Mouse (Mus musculus) fibroblast of lung, adult 2 months (primary cell): ENCODE measurements at regions not wholly inside any gene's neighbourhood (a gene's known extent, or its start where the extent isn't known, plus 50 kb on each side); places are given as distances from the start of the nearest gene placed in this dataset.
A peak's percentile ranks its signal among the peaks of the same experiment; 100 is the strongest.

ENCODE experiments used
- DNase-seq: peaks from one replicate; pipeline ENCODE4 v3.0.0-alpha.2; 2011; ENCODE audit warnings: low read depth

DNA sequence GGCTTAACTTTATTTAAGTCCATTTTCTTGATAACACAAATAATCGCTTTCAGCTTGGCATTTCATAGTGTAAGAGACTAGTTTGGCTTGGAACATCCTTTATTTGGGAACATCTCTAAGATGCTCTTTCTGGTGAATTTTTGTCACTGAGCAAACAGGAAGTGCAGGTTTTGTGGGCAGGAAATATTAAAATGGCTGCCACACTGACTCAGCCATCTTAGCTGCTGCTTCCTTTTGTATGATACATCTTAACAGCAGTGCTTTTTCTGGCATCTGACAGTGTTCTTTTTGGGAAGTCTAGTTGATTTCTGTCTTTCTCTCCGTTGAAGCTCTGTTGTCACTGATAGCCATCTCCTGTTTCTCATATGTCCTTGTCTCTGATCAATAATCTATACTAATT lies 329.4 kb upstream of the Tet2 start:
- no peak for DNase-seq

DNA sequence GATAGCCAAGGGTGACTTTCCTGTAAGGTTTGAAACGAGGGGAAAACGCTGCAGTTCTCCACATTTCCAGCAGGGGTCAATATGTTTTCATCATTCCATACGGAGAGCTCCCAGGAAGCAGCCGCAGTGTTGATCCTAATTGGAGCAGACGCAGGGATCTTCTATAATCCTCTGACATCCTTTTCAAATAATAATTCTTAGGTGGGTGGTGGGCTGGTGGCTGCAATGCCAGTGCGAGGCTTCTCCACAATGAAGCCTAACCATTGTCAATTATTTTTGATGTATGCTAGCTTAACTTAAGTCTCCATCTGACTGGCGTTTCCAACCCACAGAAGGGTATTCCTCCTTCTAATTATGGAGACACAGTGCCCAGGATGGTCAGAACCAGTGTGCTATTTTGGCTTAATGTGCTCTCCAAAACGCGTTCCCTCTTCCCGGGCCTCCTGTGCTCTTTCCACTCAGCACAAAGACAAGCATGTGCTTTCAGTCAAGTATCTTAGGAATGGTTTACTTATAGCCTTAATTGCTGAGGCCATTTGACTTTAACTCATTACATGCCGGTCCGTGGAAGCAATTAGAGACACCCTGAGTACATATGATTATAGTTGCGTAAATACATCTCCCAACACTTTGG lies 331.6 kb upstream of the Tet2 start:
- peak; percentile 30 for DNase-seq

DNA sequence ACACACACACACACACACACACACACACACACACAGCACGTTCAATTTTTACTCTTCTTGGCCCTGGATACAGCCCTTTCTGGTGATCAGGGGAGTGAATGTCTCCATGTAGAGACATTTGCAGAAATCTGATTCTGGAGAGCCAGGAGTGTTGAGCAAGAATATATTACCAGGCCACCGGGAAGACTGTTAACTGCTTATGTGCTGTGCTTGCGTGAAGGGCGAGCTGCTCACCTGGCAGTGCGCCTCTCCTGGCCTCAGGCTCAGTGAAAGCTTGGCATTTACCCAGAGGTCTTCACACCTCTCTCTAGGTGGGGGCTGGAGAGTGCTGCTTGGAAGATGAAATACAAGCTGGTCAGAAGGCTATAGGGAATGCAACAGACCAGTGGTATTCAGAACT lies 332.4 kb upstream of the Tet2 start:
- no peak for DNase-seq

DNA sequence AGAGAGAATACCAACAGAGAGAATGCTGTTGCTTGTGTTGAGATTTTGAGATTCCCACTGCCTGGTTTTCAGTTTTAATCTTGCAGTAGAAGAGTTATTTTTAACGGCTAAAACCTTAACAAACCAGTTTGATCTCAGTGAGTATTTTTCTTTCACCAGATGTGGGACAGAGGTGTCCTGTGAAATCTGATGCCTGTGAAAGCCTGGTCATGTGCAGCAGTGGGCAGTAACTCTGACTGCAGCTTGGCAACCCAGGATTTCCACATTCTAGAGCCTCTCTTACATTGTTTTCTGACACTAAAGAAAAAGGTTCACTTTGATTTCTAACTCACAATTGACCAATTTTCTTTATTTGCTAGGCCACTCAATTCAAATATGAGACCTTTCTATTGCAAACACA lies 335.7 kb upstream of the Tet2 start:
- no peak for DNase-seq

DNA sequence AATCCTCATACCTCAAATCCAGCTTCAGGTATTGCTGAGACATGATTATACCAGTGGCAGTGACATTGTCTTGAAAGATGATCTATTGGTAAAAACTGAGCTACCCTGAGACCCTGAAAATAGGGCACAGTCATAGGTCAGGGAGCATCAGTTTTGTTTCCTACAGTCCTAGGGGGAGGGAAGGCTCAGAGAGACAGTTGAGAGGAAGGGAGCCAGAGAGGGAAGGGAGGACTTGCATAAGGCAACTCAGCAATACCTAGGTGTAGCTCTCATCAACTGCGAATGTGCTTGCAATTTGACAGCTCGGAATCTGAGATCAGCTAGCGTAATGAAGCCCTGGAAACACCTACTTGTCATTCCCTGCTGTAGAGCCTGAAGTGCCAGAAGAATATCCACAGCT lies 334.4 kb upstream of the Cxxc4 start:
- no peak for DNase-seq

DNA sequence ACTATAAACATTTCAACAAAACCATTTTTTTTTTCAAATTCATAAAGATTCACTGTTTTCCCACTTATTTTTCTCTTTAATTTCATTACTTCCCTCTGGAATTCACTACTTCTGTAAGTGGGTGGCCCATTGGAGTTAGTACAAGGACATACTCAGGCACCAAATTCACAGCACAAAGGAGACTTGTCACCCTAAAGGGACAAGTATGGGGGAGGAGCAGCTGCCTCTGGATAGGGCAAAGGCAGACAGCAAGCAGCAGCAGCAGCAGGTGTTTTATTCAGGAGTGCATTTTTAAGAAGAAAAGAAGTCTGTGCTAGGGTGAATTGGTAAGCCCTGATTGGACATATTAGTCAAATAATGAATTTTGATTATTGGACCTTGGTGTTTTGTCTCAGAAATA lies 314.1 kb upstream of the Cxxc4 start:
- DNase-seq, result no peak

DNA sequence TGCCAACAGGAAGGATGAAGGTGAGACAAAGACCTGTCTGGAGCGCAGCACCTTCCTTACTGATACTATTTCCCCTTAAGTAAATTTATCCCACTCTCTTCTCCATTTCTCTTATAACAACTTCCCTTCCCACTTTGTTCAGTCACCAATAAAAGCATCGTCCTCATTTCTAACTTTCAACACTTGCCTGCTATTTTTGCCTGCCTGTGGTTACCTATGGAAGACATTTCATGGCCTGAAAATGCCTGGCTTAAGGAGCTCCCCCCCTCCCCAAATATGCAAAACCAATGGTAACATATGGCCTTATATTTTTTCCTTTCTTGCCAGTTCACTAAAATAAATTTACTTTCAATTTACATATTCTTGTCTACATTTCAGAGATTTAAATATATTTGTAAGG lies 271.0 kb upstream of the Cxxc4 start:
- DNase-seq, result no peak

DNA sequence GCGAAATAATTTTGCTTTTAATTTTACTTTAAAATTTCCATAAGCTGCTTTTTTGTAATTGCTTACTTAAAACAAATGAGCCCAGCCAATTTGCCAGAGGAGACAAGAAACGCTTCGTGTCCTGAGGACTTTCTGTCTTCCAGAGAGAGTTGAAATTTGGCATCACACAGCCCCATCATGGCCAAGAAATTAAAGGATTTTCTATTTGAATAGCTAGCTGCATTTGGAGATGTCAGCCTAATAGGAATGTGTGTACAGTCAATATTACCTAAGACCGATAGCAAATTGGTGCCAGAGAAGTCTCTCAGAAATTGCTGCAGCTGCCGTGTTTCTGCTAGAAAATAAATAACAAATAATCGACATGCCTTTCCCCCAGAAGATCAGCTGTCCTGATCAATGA lies 268.1 kb upstream of the Cxxc4 start:
- DNase-seq, result no peak

DNA sequence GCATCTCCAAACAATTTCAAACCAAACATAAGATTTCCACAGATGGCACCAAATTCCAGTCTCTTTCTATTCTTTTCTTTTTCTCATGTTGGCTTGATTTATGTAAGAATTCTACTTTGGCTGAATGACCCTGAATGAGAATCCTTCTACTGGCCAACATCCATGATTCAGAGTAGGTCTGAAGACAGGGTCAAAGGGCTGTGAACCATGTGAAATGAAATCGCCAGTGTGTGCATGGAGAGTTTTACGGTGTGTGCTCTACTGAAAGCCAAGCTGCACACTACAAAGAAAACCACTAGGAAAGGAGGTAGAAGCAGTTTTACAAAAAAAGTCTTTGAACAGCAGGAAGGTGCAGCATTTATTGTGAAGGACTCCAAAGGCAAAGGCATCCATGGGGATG lies 263.5 kb upstream of the Cxxc4 start:
- DNase-seq, result no peak

DNA sequence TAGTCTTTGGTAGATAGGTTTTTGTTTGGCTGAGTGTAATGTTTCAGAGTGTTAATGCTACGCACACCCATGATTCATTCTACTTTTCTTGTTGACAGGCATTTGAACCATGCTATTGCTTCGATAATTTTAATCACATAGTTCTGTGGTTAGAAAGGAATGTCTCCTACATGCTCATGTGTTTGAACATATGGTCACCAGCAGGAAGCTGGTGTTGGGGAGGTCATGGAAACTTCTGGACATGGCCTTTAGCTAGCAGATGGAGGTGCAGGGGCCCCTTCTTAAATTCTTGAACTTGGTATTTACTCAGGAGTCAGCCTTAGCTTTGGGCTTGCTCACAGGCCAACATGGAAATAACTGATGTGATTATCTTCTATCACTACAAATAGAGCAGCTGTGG lies 248.6 kb upstream of the Cxxc4 start:
- no peak for DNase-seq

DNA sequence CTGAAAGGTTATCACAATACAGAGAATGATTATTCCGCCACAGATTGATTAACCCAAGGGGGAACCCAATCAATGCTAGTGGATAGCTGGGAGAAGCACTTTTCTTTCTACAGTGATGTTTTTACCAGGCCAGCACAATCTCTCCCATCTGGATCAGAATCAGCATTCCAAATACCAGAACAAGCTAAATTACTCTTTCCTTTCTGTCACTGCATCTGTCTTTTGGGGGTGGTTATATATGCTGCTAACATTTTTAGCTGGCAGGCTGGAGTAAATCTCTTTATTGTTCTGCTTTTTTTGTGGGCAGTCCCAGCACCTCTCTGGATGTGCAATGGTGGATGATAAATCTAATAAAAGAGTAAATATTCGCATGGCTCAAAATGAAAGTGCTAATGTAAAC lies 242.3 kb upstream of the Cxxc4 start:
- no peak for DNase-seq

DNA sequence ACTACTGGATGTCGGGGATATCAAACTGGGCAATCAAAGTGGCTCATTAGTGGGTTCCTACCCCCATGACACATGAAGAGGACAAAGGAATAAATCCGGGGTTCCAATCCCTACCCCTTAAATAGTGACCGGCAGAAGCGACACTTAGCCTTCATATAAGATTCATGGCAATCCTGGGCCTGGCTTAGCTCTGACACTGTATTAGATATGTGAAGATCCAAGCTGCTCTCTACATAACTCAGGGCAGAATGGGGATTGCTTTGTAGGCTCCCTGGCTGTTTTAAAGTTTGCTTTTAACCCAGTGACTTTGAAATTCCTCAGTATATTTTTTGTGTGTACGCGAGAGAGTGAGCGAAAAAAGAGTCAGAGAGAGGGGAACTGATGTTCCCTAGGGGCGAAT lies 236.3 kb upstream of the Cxxc4 start:
- no peak for DNase-seq

DNA sequence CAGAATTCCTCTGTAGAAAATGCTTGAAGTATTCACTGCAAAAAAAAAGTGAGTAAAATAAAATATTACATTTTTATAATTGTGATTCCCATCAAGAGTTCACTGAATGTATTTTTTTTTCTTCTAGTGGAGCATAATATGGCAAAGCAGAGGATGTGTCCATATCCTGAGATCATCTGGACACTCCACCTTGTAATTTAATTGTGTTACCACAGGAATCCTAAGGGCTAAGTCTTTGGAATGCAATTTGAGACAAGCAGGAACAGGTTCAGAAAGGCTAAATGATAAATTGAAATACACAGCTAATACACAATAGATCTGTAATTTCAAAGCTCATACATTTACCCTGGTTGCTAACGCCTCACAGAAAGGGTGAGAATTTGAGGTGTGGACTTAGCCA lies 235.7 kb upstream of the Cxxc4 start:
- no peak for DNase-seq

DNA sequence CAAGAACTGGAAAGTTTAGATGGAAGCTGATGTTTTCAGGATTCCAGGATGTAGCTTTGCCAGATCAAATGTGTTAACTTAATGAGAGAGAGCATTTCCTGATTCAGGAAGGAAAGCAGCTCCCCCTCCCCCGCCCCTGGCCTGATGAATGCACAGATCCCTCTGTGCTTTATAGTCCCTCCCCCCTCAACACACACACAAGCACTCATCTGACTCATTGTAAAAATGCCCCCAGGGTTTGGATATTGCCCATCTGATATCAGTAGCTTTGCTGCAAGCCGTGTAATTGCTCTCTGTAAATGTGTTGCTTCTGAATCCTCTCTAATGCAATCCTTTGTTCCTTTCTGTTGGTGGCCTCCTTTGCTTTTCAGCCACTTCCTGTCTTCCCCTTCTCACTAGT lies 221.5 kb upstream of the Cxxc4 start:
- no peak for DNase-seq

DNA sequence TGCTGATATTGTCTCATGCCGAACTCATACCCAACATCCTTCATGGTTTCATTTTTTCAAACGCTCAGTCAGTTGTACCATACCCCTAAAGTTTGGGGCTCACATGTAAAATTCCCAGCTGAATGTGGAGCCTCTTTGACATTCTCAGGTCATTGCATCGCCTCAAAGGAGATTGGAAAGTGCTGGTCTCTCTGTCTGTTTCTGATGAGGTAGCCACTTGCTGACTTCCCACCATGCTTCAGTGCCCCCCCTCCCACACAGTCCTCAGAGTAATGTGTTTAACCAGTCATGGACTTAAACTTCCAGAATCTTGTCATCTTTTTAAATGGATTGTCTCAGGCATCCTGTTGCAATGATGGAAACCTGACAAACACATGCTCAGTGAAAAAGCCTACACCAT lies 220.9 kb upstream of the Cxxc4 start:
- DNase-seq, result no peak

DNA sequence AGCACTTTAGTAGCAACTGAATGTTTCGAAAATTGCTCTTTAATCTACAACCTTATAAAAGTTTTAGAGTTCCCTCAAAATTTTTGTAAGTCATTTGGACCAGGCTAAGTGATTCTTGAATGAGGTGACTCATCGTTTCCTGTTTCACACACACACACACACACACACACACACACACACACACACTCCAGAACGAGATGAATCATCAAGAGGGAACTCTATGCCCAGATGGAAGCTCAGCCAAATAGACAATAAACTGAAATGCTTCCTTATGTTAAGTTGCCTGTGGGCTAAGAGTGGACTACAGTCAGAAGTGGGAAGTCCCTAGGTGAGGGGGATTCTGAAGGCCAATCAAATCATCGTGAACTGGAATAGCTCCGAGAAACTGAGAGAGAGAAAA lies 202.4 kb upstream of the Cxxc4 start:
- peak; percentile 49 for DNase-seq

DNA sequence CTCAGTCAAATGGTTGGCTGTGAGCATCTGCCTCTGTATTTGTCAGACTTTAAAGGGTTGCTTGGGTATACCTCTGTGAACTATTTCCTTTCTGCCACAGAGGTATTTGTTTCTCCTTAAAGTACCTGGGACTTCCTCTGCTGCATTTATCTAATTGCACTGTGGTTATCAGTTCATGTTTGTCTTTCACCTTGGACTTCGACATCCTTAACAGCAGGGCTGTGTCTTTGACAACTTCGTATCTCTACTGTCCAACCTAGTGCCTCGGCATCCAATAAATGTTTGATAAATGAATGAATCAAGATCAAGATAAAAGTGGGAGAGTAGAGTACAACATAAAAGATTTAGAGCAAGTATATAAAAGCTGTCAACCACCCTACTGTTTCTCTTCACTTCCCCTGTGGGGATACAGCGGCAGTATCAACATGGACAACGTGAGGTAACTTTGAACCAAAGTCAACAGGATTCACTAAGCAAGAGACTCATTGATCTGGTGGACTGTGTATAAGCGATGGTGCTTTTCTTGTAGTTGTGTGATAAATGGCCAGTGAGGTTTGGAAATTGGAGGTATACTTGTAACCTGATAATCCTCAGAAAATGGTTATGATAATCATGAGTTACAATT lies 199.9 kb upstream of the Cxxc4 start:
- no peak for DNase-seq

DNA sequence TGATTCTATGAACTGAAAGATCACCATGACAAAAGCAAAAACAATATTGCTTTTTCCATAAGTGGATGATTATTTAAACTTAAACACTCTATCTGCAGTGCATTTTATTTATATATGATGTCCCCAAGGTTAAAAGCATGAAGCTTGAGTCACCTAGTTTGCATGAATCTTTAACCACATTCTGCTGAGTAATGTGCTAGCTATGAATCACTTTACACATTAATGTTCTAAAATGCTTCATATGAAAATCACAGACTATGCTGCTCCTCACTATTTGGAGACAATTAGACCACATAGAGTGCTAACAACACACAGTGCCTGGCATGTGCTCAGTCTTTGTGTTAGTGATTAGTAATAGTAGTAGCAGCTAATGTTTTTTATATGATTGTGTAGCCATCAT lies 185.6 kb upstream of the Cxxc4 start:
- no peak for DNase-seq

DNA sequence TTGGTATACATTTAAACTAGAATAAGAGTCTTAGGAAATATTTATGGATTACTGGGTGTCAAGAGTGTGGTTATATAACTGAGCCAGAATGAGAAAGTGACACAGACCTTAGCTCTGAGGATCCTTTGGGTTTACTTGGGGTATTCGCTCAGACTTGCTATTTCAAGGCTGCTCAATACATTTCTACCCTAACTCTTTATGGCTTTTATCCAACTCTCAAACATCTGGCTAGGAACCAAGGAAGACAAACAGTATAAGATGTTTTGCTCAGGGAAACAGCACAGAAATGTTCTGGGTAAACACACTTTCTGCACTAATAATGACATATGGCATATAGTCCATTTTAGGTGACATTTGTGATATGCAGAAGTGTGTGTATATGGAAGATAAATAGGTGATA lies 153.8 kb upstream of the Cxxc4 start:
- DNase-seq, result no peak

DNA sequence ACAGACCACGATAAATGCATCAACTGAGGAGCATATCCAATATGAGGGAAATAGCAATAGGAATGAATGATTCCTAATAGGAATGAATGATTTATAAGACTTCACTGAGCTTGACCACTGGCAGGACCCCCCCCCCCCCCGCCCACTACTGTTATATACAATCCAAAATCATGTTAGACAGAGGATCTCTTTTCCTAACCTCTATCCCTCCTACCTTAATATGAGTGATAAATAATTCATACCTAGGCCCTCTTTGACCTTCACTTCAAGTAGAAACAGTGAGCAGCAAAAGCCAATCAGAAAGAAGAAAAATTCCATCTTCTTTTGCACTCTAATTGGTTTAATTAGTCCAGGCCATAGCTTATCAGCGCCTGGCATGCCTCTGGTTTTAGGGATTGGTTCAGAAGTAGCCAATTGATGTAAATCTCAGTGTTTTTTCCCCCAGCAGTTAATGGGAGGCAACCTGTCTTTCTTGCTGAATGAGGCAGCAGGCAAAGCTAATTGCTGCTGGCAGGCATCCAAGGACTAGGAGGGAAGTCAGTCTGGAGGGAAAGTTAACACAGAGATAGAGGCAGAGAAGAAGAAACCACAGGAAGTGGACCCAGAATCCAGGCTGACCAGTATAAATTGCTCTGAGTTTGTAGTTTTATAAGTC lies 136.7 kb upstream of the Cxxc4 start:
- no peak for DNase-seq

DNA sequence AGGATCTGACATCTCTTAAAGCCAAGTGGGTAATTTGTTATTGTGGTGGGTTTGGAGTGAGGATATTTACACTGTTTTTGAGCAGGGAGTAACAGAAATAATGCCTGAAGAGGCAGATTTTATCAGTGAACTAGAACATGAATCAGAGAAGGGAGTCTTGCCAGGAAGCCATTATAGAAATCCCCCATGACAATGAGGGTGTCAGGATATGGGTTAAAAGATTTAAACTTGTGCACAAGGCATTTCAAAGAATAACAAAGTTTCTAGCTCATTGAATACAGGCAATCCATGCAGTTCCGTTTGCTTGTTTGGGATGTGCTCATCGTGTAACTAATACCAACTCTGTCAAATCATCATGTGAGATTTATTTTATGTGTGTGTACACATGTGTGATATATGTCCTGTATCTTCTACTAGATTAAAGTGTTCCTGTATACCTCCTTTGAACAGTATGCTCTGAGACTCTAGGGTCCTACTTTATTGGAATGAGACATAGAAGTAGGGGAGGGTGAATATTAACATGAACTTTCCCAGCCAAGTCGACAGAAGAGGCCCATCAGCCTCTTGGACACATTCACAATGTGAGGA lies 134.0 kb upstream of the Cxxc4 start:
- no peak for DNase-seq

DNA sequence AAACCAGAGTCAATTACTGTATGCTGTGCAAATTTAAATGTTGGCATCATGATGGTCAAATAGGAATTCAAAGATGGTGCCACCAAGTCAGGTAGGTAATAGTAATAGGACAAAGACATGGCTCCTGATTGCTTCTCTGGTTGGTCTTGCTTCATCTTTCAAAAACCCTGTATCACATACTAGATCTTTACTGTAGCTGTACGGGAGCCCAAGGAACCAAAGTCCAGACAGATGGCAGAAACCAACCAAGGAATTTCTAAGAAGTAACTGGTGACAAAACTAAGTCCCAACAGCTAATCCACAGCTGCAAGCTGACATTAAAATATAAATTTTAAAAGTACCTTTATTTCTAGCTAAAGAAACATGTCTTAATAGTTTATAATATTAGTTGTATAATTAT lies 131.7 kb upstream of the Cxxc4 start:
- no peak for DNase-seq

DNA sequence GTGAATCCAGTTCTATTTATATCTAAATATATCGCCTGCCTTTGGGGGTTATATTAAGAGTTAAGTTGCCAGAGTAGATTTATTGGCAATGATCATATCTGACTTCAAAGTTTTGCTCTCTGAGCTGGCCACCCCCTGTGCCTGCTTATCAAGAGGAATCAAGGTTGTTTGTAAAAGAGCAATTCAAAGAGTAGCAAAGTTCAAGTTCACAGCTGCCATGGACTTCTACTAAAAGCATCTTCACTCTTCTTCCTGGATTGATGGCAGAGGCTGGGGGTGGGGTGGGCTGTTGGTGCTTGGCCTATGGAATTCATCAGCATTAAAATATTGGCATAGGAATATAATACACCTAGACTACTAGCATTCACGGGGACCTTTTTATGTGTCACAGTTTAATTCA lies 131.2 kb upstream of the Cxxc4 start:
- no peak for DNase-seq

DNA sequence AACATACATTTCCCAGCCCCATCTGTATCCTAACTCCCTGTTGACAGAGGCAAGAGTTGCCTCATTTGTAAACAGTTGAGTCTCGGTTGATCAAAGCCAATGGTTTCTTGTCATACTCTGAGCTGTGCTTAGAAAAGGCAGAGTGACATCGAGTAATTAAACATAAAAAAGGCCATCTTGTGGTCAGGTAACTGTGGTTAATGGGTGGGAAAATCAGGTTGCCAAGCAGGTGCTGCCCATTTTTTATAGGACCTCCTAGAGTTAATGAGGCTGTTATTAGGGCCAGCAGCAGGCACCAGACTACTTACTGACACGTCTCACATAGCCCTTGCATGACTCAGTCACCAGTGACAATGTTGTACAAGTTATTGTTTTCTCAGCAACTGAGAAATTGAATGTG lies 130.7 kb upstream of the Cxxc4 start:
- DNase-seq, result no peak
